Mouse (Mus musculus) gastrocnemius, adult 8-10 months (tissue): ENCODE data around the gene Galntl6. TPM values are rescaled to one million over a fixed set of nuclear protein-coding genes. Genes with fewer than 3 reads are reported as not detected.

Experiments
- total RNA-seq, 4 experiments: library from RNA; stranded (reverse); gene quantifications; 2 replicates each; pipeline ENCODE4 v1.2.4; 2022

The Galntl6 gene
- total RNA-seq, 4 experiments from 2014 or later: not detected

Other genes with a start within 250 kb of the Galntl6 start
- gene BC030500, start 885 bp downstream of the Galntl6 start, total RNA-seq: not detected